Mouse (Mus musculus) heart, embryonic 16.5 days (tissue): Measurements from ENCODE around the gene Cdyl2. TPM values are rescaled to one million over a fixed set of nuclear protein-coding genes. Genes with fewer than 3 reads are reported as not detected.

ENCODE experiments used
- ATAC-seq: fragments of 200-750 bp; cut with Nextera tagmentation; replicated peaks from 2 replicates; pipeline ENCODE4 v1.8.0; 2017; ENCODE audit warnings: moderate number of reproducible peaks; ENCODE audit not compliant: insufficient read depth, low FRiP score; ENCODE audit errors: extremely low read depth
- H3K27ac ChIP-seq: fragments of 300-500 bp; sonication (generic); 2 replicates; pipeline ENCODE4 v1.5.1; 2014; ENCODE audit warnings: mild to moderate bottlenecking, low read length, control low read depth, moderate library complexity
- H3K27me3 ChIP-seq: fragments of 300-500 bp; sonication (generic); 2 replicates; pipeline ENCODE4 v1.6.1; 2014; ENCODE audit warnings: low read length, mixed read lengths; ENCODE audit not compliant: control insufficient read depth, insufficient read depth
- H3K36me3 ChIP-seq: fragments of 300-500 bp; sonication (generic); 2 replicates; pipeline ENCODE4 v1.6.1; 2014; ENCODE audit not compliant: control insufficient read depth, insufficient read depth
- H3K4me1 ChIP-seq: fragments of 300-500 bp; sonication (generic); 2 replicates; pipeline ENCODE4 v1.6.1; 2014; ENCODE audit warnings: low read length, mixed read lengths; ENCODE audit not compliant: control insufficient read depth, insufficient read depth
- H3K4me2 ChIP-seq: fragments of 300-500 bp; sonication (generic); 2 replicates; pipeline ENCODE4 v1.6.1; 2014; ENCODE audit warnings: low read depth, mild to moderate bottlenecking, control low read depth, low read length
- H3K4me3 ChIP-seq: fragments of 300-500 bp; sonication (generic); 2 replicates; pipeline ENCODE4 v1.5.1; 2014; ENCODE audit warnings: mild to moderate bottlenecking, control low read depth, low read length
- H3K9ac ChIP-seq: fragments of 300-500 bp; sonication (generic); 2 replicates; pipeline ENCODE4 v1.6.1; 2014; ENCODE audit warnings: low read length, control low read depth
- H3K9me3 ChIP-seq: fragments of 300-500 bp; sonication (generic); replicated peaks from 2 replicates; pipeline ENCODE4 v1.6.1; 2016; ENCODE audit warnings: low read length; ENCODE audit not compliant: control insufficient read depth
- WGBS: fragments of 180-500 bp; shearing (Covaris S2); extraction: QIAGEN DNeasy Blood & Tissue Kit; methylation state at CpG from one replicate; pipeline ENCODE4 v1.1.7; 2014; 5-methylcytosine and 5-hydroxymethylcytosine counted together
- polyA plus RNA-seq: library from polyadenylated mRNA; unstranded; fragments of >200 nt; fragmentation: Nextera tagmentation; extraction: Ambion mirVana; gene quantifications from 2 replicates; pipeline ENCODE4 v1.2.1, GENCODE M21; 2015

Cdyl2 gene
- polyA plus RNA-seq, 1 experiment from 2014 or later, result 4.8 TPM

GRCm38 (mm10) chr8:116621158-116621961 is 111.4 kb downstream of the Cdyl2 start:
- no peaks in the 10 kb centered on the region for H3K9me3 ChIP-seq
- no peak overlapping the region for H3K4me2 ChIP-seq
- no peak for ATAC-seq
- WGBS, result 45% methylated on average over 21 of the region's 21 CpGs
- no peak overlapping the region for H3K27ac ChIP-seq
- no peak overlapping the region for H3K4me3 ChIP-seq
- no peak overlapping the region for H3K9ac ChIP-seq
- 0 out of 2 replicates have a peak, but pooled peaks cover 2% of the 10 kb centered on the region for H3K36me3 ChIP-seq
- no peaks in the 10 kb centered on the region for H3K27me3 ChIP-seq
- no peaks in the 10 kb centered on the region for H3K4me1 ChIP-seq

- 0 out of 2 replicates have a peak, but pooled peaks cover 2% of the 10 kb centered on the region for H3K36me3 ChIP-seq
- no peak overlapping the region for H3K27ac ChIP-seq
- no peaks in the 10 kb centered on the region for H3K27me3 ChIP-seq
- H3K9me3 ChIP-seq, result no peaks in the 10 kb centered on the region
- H3K4me1 ChIP-seq, result no peaks in the 10 kb centered on the region
- H3K4me3 ChIP-seq, result no peak overlapping the region
- H3K4me2 ChIP-seq, result no peak overlapping the region
- ATAC-seq, result no peak
- 70% methylated on average over 18 of the region's 19 CpGs for WGBS
- H3K9ac ChIP-seq, result no peak overlapping the region
Measured at GRCm38 (mm10) chr8:116619686-116620320, 113.0 kb downstream of the Cdyl2 start.

GRCm38 (mm10) chr8:116619221-116619620 is 113.6 kb downstream of the Cdyl2 start:
- Histone ChIP-seq H3K27ac (no peak overlapping the region), H3K4me2 (no peak overlapping the region), H3K36me3 (0 out of 2 replicates have a peak, but pooled peaks cover 2% of the 10 kb centered on the region), H3K4me1 (no peaks in the 10 kb centered on the region), H3K4me3 (no peak overlapping the region), H3K27me3 (no peaks in the 10 kb centered on the region), H3K9ac (no peak overlapping the region), H3K9me3 (no peaks in the 10 kb centered on the region)
- WGBS, result 85% methylated on average over 5 of the region's 5 CpGs
- ATAC-seq, result no peak

GRCm38 (mm10) chr8:116618797-116619196 is 114.0 kb downstream of the Cdyl2 start:
- H3K4me2 ChIP-seq, result no peak overlapping the region
- no peak overlapping the region for H3K27ac ChIP-seq
- ATAC-seq, result no peak
- no peak overlapping the region for H3K9ac ChIP-seq
- no peak overlapping the region for H3K4me3 ChIP-seq
- no peaks in the 10 kb centered on the region for H3K9me3 ChIP-seq
- no peaks in the 10 kb centered on the region for H3K27me3 ChIP-seq
- H3K36me3 ChIP-seq, result no peaks in the 10 kb centered on the region
- no peaks in the 10 kb centered on the region for H3K4me1 ChIP-seq
- WGBS, result 84% methylated on average over 10 of the region's 10 CpGs

- no peak overlapping the region for H3K9ac ChIP-seq
- ATAC-seq, result no peak
- no peak overlapping the region for H3K4me2 ChIP-seq
- 69% methylated on average over 4 of the region's 4 CpGs for WGBS
- H3K27ac ChIP-seq, result no peak overlapping the region
- no peaks in the 10 kb centered on the region for H3K9me3 ChIP-seq
- H3K4me1 ChIP-seq, result no peaks in the 10 kb centered on the region
- H3K27me3 ChIP-seq, result no peaks in the 10 kb centered on the region
- no peak overlapping the region for H3K4me3 ChIP-seq
- H3K36me3 ChIP-seq, result no peaks in the 10 kb centered on the region
Measured at GRCm38 (mm10) chr8:116617891-116618290, 114.9 kb downstream of the Cdyl2 start.

GRCm38 (mm10) chr8:116616369-116616768 is 116.4 kb downstream of the Cdyl2 start:
- Histone ChIP-seq H3K4me1 (no peaks in the 10 kb centered on the region), H3K4me2 (no peak overlapping the region), H3K36me3 (no peaks in the 10 kb centered on the region), H3K9me3 (no peaks in the 10 kb centered on the region), H3K9ac (no peak overlapping the region), H3K27me3 (no peaks in the 10 kb centered on the region), H3K27ac (no peak overlapping the region), H3K4me3 (no peak overlapping the region)
- ATAC-seq, result no peak

GRCm38 (mm10) chr8:116614901-116615300 is 117.9 kb downstream of the Cdyl2 start:
- H3K4me3 ChIP-seq, result no peak overlapping the region
- WGBS, result 77% methylated on average over 7 of the region's 7 CpGs
- no peak overlapping the region for H3K9ac ChIP-seq
- H3K4me2 ChIP-seq, result no peak overlapping the region
- no peaks in the 10 kb centered on the region for H3K9me3 ChIP-seq
- H3K4me1 ChIP-seq, result no peaks in the 10 kb centered on the region
- no peaks in the 10 kb centered on the region for H3K36me3 ChIP-seq
- H3K27me3 ChIP-seq, result no peaks in the 10 kb centered on the region
- H3K27ac ChIP-seq, result no peak overlapping the region
- ATAC-seq, result no peak

- H3K9me3 ChIP-seq, result peaks cover 3% of the 10 kb centered on the region
- WGBS, result 35% methylated on average over 13 of the region's 13 CpGs
- no peak for ATAC-seq
Measured at GRCm38 (mm10) chr8:116606171-116606570, 126.6 kb downstream of the Cdyl2 start.

GRCm38 (mm10) chr8:116602806-116603205 is 130.0 kb downstream of the Cdyl2 start:
- Histone ChIP-seq H3K4me3 (no peak overlapping the region), H3K4me1 (no peaks in the 10 kb centered on the region), H3K4me2 (no peak overlapping the region), H3K9me3 (peaks cover 3% of the 10 kb centered on the region), H3K9ac (no peak overlapping the region), H3K27ac (no peak overlapping the region), H3K36me3 (0 out of 2 replicates have a peak, but pooled peaks cover 2% of the 10 kb centered on the region), H3K27me3 (no peaks in the 10 kb centered on the region)
- ATAC-seq, result no peak
- WGBS, result 85% methylated on average over 4 of the region's 4 CpGs

More at GRCm38 (mm10) chr8:116606171-116606570, 126.6 kb downstream of the Cdyl2 start:
- Histone ChIP-seq H3K4me2 (no peak overlapping the region), H3K4me1 (no peaks in the 10 kb centered on the region), H3K4me3 (no peak overlapping the region), H3K9ac (no peak overlapping the region), H3K36me3 (0 out of 2 replicates have a peak, but pooled peaks cover 2% of the 10 kb centered on the region), H3K27ac (no peak overlapping the region), H3K27me3 (no peaks in the 10 kb centered on the region)
